Mouse (Mus musculus): Measurements from ENCODE around the gene Cdkn2a.

The Cdkn2a gene

DNA sequence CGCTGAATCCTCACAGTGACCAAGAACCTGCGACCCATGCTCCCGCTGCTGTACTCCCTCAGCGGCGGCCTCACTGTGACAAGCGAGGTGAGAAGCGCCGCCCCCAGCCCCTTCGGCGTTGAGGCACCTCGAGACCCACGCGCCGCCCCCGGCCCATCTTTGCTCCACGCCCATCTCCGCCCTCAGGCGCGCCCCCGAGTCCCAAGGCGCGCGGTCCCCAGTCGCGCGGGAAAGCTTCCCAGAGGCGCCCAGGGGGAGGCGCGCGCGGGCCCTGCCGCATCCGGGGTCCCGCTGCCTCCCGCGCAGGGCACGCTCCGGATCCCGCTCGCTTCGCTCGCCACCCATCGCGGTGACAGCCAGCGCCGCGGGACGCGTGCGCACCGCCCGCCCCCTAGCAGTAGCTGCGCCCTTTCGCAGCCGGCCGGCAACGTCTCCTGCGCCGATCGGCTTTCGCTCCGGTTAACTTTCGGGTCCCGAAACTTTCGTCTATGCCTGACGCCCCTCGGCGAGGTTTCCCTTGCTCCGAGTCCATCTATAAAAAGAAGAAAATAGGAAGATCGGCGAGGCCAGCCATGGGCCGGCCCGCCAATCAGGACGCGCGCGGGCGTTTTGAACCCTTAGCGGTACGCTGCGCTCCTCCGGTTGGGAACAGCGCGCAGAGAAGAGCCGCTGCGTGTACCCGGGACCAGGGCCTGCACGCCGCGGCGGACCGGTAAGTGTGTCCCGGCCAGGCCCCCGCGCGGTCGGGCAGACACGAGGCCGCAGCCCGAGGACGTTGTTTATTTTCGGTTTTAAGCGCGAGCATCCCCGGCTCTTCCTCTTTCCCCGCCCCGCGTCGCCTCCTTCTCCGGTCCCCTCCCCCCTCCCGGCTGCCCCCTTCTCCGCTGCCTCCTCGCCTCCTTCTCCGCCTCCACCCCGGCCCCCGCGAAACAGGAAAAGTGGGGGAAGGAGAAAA is at the start of gene Cdkn2a:
TSS of gene Cdkn2a (minus strand) at position 168 of the 955 bp plus-strand sequence.
- peak; percentile 22 for DNase-seq (ENCODE audit: low spot score)

- DNase-seq (ENCODE audit: low spot score), result peak; percentile 40
These were observed 19.0 kb upstream of the Cdkn2a start for GRCm38 (mm10) chr4:89313461-89313860.

GRCm38 (mm10) chr4:89310491-89311254 is 16.2 kb upstream of the Cdkn2a start, which contains the start of gene Cdkn2b:
Gene Cdkn2b, minus strand, starts transcription at chr4:89311039.
- DNase-seq (ENCODE audit: low spot score), result peak; percentile 87

- DNase-seq (ENCODE audit: low spot score), result no peak
These were observed 15.5 kb upstream of the Cdkn2a start for GRCm38 (mm10) chr4:89309996-89310395.

GRCm38 (mm10) chr4:89308001-89308400 is 13.5 kb upstream of the Cdkn2a start:
- DNase-seq (ENCODE audit: low spot score), result no peak

DNA sequence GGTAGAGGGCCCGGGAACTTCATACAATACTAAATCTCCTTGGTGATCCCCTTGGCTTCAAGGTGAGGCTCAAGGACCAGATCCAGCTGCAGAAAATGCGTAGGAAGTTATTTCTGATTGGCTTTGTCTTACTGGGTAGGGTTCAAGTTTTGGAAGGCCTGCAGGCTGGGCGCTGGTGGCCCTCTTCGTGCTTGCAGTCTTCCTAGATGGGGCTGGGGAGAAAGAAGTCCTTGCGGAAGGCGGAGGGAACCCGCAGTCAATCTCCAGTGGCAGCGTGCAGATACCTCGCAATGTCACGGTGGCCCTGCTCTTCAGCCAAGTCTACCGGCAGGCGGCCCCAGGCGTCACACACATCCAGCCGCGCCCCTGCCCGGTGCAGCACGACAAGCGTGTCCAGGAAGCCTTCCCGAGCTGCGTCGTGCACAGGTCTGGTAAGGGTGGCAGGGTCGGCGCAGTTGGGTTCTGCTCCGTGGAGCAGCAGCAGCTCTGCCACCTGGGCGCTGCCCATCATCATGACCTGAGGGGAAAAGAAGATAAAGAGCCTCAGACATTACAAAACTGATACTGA is 12.4 kb upstream of the Cdkn2a start:
- no peak for DNase-seq (ENCODE audit: low spot score)

- no peak for DNase-seq (ENCODE audit: low spot score)
These were observed 11.2 kb upstream of the Cdkn2a start for GRCm38 (mm10) chr4:89305691-89306090.

- no peak for DNase-seq (ENCODE audit: low spot score)
These were observed 9.0 kb upstream of the Cdkn2a start for GRCm38 (mm10) chr4:89303281-89303995.

GRCm38 (mm10) chr4:89302129-89302528 is 7.7 kb upstream of the Cdkn2a start:
- no peak for DNase-seq (ENCODE audit: low spot score)

DNA sequence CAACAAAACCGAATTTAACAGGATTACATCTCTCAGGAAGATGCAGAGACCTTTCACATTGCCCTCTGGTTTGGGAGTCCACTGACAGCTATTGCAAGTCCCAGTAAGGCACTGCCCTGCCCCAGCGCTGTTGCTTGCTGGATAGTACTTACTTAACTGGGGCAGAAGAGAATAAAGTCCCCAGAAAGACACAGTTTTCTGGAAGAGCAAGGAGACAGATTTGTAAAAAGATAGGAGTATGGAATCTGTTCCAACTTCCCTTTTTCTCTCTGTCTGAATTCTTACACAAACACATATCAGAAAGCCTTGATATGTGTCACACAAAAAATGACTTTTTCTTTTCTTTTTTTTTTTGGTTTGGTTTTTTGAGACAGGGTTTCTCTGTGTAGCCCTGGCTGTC is 5.3 kb upstream of the Cdkn2a start:
- DNase-seq (ENCODE audit: low spot score), result no peak

DNA sequence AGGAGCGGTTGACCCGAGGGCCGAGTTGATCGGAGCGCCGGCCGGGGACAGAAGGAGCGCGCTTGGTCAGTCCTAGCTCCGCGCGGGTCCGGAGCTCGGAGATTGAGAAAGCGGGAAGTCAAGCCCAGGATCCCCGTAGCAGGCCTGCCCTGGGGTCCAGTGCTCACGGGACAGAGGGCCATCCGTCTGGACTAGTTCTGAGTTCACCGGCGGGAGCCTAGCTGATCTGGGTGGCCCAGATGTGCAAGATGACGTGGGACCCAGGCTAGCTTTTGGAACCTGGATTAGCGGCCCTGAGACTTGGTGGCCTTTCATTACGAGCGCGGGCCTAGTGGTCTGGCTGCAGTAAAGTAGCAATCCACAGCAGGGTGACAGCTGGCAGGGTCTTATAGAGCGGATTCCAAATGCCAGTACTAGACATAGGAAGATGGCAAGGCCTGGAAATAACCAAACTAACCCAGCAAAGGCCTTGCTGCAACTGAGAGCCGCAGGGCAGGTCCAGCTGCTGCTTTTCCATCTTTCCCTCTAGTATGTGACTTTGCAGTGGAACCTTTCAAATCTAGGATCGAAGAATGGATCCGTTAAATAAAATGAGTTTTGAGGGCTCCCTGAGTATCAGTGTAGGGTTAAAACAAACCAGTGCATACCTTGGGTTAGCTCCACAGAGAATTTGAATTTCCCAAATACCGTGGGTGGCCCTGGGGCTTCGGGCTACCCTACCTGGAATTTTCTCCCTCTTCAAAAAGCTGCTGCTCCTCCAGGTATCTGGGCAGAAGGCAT is 1.2 kb upstream of the Cdkn2a start:
- DNase-seq (ENCODE audit: low spot score), result no peak

- DNase-seq (ENCODE audit: low spot score), result no peak
These were observed 365 bp downstream of the Cdkn2a start for GRCm38 (mm10) chr4:89294091-89294485.

DNA sequence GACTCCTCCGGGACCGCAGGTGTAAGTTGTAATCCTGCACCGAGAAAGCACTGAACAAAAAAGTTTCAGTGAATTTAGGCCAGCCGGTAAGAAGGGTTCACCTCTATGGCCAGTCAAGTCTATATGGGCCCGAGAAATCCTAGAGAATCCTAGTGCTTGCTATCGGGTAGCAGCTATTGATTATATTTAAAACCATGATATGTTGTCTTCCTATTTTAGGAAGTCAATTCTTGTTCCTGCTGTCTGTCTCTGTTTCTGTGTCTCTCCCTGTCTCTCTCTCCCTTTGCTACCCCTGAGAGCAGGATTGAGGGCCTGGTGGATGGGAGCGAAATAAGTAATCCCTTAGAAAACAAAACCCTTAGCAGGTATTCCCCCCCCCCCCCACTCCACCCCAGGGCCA is 937 bp downstream of the Cdkn2a start:
- DNase-seq (ENCODE audit: low spot score), result no peak

DNA sequence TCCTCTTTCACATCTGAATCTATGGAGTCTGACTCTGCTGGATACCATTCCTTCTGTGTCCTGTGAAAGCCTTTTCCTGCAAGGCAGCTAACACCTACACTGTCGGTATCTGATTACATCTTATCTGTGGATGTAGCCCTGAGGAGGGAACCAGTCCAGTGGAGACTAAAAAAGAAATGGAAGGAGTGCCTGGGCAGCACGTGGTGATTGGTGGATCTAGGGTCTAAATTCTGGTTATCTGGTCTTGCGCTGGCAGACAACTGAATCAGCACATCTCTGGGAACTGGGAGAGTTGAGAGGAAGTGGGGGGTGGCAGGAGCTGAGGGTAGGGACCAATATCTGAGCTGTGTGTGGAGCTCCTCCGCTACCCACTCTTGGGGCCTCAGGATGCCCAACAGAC is 5.4 kb downstream of the Cdkn2a start:
- no peak for DNase-seq (ENCODE audit: low spot score)

DNA sequence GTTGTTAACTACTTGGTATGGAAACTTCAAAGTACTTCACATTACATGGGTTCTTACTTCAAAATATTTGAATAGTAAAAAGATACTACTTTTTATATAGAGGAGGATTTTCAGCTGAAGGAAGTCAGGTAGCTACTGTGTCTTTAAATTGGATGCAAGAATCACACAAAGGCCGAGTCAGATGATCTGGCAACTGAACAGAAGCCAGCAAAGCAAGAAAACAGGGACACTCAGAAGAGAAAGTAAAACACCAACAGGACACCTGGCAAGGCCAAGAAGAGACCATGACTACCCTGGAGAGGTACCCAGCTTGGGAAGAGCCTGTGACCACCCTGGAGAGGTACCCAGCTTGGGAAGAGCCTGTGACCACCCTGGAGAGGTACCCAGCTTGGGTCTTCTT is 7.9 kb downstream of the Cdkn2a start:
- no peak for DNase-seq (ENCODE audit: low spot score)

- no peak for DNase-seq (ENCODE audit: low spot score)
These were observed 8.8 kb downstream of the Cdkn2a start for GRCm38 (mm10) chr4:89285688-89286087.

- DNase-seq (ENCODE audit: low spot score), result no peak
These were observed 11.8 kb downstream of the Cdkn2a start for GRCm38 (mm10) chr4:89282661-89283060.

- no peak for DNase-seq (ENCODE audit: low spot score)
These were observed 12.4 kb downstream of the Cdkn2a start for GRCm38 (mm10) chr4:89282036-89282566.

- no peak for DNase-seq (ENCODE audit: low spot score)
These were observed 13.2 kb downstream of the Cdkn2a start for GRCm38 (mm10) chr4:89281236-89281635.

- no peak for DNase-seq (ENCODE audit: low spot score)
These were observed 14.8 kb downstream of the Cdkn2a start for GRCm38 (mm10) chr4:89279641-89280040.

GRCm38 (mm10) chr4:89277381-89277940 is 17.0 kb downstream of the Cdkn2a start:
- no peak for DNase-seq (ENCODE audit: low spot score)
